Mouse (Mus musculus): ENCODE results near the gene Rhox1.
"Not testable (repeated sequence)": the region's sequence is repeated elsewhere in the genome, so short reads cannot be mapped to it uniquely, and the experiment has no call there.

The Rhox1 gene

DNA sequence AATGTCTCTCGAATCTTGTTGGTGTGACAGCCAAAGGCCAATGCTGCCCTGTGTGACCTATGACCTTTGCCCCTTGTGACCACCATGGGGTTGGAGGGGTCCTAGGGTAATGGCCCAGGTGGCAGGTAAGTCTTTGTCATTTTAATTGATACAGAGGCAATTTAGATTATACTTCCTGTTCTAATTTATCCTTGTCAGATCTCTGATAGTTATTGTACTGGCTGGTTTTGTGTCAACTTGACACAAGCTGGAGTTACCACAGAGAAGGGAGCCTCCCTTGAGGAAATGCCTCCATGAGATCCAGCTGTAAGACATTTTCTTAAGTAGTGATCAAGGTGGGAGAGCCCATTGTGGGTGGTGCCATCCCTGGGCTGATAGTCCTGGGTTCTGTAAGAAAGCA, at the start of gene Rhox1:
Gene Rhox1 (minus strand): TSS at position 101 of the 400 bp plus-strand sequence.
- DNase-seq, result not testable (repeated sequence)

DNA sequence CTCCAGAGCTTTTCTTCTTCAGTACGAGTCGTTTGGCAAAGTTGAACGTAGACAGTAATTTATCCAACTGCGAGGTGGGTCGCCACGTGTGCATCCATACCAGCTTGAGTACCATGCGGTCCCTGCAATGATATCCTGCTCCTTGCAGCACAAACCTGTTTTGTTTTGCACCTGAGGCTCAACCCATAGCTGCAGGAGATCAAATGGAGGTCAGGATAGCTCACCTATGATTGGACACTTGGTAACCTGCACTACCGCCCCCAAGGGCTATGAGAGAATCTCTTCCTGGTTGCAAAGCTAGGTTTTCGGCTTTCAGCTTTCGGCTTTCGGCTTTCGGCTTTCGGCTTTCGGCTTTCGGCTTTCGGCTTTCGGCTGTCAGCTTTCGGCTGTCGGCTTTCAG, 43.0 kb upstream of the Rhox1 start, which contains the start of gene Rhox4a:
Gene Rhox4a (plus strand): TSS at position 301 of the 400 bp plus-strand sequence.
- not testable (repeated sequence) for DNase-seq

- not testable (repeated sequence) for DNase-seq
Measured at GRCm38 (mm10) chrX:37249619-37250018, 27.6 kb upstream of the Rhox1 start, which contains the start of gene Rhox3a. Rhox3a (plus strand) TSS chrX:37249919.

GRCm38 (mm10) chrX:37244676-37245075, 22.6 kb upstream of the Rhox1 start, which contains the start of gene Rhox2a:
Rhox2a (plus strand) TSS chrX:37244976.
- not testable (repeated sequence) for DNase-seq

GRCm38 (mm10) chrX:37210941-37211340, 11.1 kb downstream of the Rhox1 start, which contains the start of gene Gm9:
Gm9 (minus strand) TSS chrX:37211041.
- DNase-seq, result no peak

DNA sequence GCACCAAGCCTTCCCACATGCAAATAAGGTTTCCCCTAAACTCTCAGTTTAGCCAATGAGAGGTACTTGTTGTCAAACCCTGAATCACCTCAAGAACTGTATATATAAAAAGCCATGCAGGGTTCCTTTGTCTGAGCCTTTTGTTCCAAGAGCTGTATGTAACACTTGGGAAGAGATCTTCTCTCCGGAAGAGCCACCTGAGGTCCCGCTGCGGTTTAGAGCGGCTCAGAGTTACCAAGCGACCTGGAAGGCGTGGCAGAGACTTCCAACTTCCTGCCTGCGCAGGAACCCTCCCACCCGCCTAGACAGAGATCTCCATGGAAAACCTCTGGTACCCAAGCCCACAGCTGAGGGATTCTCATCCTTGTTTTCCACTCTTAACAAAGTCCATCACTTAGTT, 23.4 kb downstream of the Rhox1 start:
- no peak for DNase-seq

DNA sequence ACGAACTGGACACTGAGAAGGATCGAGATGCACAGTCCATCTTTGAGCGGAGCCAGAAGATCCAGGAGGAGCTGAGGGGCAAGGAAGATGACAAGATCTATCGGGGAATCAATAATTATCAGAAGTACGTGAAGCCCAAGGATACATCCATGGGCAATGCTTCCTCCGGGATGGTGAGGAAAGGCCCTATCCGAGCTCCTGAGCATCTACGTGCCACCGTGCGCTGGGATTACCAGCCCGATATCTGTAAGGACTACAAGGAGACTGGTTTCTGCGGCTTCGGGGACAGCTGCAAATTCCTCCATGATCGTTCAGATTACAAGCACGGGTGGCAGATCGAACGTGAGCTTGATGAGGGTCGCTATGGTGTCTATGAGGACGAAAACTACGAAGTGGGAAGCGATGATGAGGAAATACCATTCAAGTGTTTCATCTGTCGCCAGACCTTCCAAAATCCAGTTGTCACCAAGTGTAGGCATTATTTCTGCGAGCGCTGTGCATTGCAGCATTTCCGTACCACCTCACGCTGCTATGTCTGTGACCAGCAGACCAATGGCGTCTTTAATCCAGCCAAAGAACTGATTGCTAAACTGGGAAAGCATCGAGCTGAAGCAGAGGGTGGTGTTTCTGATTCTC, 30.2 kb downstream of the Rhox1 start:
- DNase-seq, result peak; percentile 1 to 3

DNA sequence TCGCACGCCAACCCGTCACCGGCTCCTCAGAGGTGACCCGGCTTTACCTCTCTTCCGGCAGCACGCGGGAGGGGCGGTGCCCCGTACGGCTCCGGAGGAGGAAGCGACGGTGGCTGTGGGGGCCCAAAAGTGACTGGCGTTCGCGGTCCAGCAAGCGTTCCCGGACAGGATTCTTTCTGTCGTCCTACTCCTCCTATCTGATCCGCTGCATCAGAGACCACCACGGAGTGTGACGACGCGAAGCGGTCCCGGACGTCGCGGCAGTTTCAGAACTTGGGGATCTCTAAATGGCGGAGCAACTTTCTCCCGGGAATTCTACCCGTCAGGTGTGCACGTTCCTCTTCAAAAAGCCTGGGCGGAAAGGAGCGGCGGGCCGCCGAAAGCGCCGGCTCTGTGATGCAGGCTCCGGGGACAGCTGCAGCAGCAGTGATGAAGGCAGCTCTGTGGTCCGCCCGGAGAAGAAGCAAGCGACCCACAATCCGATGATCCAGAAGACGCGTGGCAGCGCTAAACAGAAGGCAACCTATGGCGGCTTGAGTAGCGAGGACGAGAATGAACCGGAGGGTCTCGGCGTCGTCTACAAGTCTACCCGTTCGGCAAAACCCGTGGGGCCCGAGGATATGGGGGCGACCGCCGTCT, 30.8 kb downstream of the Rhox1 start, which contains the start of the genes Ndufa1 and Rnf113a1:
Gene Ndufa1 (minus strand): TSS at position 59 of the 639 bp plus-strand sequence.
Gene Rnf113a1 (plus strand): TSS at position 141 of the 639 bp plus-strand sequence.
- DNase-seq, result peak; percentile 83

DNA sequence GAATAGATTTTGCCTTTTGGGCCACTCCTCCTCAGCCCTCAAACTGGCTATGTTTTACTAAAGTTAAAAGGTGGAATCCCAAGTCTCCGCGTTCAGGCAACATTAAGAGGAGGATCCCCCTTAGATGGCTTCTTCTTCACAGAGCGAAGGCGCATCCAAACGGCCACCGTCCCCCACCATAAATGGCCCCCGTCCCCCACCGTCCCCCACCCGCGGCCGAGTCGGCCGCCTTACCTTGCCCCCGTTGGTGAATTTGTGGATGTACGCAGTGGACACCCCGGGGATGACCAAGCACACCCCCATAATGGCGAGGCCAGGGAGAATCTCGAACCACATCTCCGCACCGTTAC, 31.3 kb downstream of the Rhox1 start:
- DNase-seq, result no peak

DNA sequence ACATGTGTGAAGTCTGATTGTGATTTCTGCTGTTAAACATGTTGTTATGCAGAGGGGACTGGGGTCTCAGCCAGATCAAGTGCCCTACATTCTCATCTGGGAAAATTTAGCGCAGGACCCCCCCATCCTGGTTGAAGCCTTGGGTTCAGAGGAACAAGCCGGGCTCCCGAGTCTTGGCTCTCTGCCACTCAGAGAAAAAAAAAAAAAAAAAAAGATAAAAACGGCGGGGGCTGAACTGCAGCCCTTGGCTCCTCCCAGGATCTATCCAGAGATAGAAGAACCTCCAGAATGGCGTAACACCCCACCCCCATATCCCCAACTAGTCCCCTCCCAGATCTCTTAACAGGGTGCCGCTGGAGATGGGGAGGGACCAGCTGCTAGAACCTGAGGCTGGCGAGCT, 37.7 kb downstream of the Rhox1 start:
- not testable (repeated sequence) for DNase-seq

GRCm38 (mm10) chrX:37168742-37169141, 53.3 kb downstream of the Rhox1 start, which contains the start of gene Akap14:
Akap14 (minus strand) TSS chrX:37168842.
- DNase-seq, result no peak

DNA sequence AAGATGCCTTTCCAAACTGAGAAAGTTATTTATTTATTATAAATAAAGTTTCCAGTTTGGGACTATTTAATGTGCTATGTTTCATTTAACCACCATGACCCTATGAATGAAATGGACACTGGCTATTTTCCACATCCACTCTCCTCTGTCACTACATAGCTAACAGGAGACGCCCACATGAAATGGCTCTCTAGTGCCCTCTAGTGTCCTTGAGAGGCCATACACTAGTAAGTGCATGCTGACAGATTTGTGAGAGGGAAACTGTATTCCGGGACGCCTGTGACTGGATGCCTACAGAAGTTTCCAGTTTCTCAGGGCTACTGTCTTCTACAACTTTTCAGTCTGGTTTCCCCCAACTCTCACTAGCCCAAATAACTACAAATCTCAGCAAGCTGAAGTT, 55.0 kb downstream of the Rhox1 start:
- peak; percentile 27 to 57 for DNase-seq

Data from lung, adult 18-20 months (tissue).